Mouse (Mus musculus): Measurements from ENCODE around the gene Bcas3. TPM values are rescaled to one million over a fixed set of nuclear protein-coding genes. Genes with fewer than 3 reads are reported as not detected.

Gene Bcas3
- total RNA-seq, 2 experiments from 2014 or later, result 58.3 to 59.5 TPM

DNA sequence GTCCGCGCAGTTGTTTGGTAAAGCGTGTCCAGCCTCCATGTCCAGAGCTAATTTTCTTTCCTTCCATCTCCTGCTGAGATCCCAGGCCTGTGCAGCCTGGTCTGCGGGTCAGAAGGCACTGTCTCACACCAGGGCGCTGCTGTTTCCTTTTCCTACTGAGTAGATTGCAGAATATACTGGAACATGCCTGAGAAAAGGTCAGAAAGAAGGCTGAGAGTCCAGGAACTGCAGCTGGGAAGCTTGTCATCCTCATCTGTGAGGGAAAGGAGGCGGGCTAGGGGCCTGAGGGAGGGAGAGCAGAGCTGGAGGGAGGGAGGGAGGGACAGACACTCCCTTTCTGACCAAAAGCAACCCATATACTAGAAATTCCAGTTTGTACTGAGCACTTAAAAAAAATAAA is 170.7 kb downstream of the Bcas3 start:
- no peak for DNase-seq (ENCODE audit: low spot score in 2 of 2)
- intact Hi-C loops (cut with DNase I), result no loop called here

DNA sequence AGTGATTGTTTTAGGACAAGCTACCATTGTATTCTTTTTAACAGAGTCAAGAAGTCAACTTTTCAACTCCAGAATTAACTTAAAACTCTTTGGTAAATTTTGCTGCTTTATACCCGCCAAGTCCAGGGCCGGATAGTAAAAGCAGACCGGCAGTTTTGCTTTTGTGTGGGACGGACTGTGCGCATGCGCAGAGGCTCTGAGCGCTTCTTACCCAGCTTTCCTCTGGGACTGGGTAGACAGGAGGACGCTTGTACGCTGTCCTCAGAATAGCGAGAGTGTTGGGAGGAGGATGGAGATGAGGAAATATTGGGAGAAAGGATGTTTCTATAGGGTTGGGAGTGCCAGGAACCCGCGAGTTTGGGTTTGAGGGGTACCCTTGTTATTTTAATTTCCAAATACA is 171.2 kb downstream of the Bcas3 start:
- intact Hi-C loops (cut with DNase I), result no loop called here
- DNase-seq (ENCODE audit: low spot score in 2 of 2), result peak; percentile 66 to 75

DNA sequence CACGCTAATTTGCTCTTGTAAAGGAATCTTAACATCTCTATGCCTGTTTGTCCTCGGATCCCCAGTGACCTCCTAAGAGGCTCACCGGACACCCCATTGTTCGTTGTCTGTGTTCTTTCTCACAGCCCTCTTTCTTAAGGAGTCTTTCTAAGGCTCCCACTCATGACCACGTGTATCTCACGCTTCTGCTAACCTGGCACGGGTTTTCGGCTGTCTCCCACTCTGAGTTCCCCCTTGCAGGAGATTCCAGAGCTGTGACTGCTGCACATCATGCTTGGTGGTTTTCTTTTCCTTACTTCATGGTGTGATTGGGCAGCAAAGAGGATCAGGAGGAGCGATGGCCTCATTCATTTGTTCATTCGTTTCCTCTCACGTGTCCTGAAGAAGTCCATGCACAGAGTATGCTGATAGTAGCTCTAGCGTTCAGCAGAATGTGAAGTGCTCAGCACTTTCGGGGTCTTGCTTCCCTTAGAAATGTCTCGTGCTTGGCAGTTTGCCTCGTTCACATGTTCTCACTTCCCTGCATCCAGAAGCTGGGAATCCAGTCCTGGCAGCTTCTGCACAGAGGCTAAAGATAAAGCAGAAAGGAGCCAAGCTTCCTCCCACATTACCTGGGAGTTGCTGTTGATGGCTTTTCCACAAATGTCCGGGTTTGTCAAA is 172.0 kb downstream of the Bcas3 start:
- peak; percentile 59 to 66 for DNase-seq (ENCODE audit: low spot score in 2 of 2)
- intact Hi-C loops (cut with DNase I), result no loop called here

DNA sequence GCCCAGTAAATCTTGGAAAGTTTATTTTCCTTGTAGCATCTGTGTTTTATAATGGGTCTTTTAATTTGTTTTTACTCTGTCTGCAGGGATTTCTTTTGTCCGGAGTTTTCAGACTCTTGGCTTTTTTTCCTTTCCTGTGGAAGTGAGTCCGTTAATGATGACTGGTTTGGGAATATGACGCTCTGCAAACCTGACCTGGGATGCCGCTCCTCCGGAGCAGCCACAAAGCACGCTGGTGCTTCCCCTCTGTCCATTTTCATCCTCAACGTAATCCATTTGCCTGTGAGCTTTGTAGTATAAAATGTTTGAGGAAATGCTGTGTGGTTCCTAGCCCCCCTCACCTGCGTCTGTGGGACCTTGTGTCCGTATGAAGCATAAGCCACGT is 172.5 kb downstream of the Bcas3 start:
- intact Hi-C loops (cut with DNase I), result no loop called here
- DNase-seq (ENCODE audit: low spot score in 2 of 2), result no peak

GRCm38 (mm10) chr11:85525979-85526775 is 173.2 kb downstream of the Bcas3 start:
- no peak for DNase-seq (ENCODE audit: low spot score in 2 of 2)
- intact Hi-C loops (cut with DNase I), result no loop called here

DNA sequence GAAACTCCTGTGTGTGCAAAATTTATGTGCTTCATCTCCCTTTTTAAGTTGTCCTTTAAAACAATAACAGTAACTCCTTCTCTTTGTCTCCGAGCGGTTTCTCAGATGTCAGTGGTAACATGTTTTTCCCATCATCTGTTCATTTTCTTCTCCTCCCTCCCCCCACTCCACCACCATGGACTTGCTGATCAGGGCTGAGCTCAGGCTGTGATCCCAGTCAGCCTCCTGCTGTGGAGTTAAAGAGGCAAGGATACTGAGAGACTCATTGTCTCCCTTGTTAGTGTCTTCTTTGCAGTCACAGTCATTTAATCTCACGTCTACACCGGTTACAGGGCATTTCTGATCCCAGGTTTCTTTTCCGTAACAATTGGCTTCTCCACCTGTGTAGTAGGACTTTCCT is 174.3 kb downstream of the Bcas3 start:
- intact Hi-C loops (cut with DNase I), result no loop called here

DNA sequence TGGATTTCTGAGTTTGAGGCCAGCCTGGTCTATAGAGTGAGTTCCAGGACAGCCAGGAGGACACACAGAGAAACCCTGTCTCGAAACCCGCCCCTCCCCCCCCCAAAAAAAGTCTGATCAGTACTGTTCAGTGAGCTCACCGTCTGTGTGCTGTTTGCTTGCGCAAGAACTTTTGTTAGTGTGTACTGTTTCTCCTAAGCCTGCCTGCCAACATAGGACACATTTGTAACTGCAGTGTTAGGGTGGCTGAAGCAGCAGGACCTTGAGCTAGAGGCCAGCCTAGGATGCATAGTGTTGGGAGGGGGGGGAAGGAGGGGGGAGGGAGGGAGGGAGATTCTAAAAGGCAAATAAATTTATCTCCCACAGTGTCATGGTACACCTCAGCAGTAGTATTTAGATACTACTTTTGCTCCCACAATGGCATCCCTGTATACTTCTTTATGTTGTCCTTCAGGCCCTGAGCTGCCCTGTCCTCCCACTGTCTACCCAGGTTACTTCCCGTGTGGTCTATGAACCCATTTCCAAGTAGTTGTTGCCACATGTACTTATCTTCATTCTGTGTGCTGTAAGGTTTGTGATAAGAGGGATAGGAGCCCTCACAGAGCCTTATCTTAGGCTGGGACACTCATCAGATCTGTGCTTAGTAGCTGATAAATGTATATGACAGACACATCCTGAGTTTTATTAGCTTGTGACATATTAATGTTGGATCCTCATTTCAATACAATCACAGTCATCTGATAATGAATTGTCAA is 176.7 kb downstream of the Bcas3 start:
- no peak for DNase-seq (ENCODE audit: low spot score in 2 of 2)
- intact Hi-C loops (cut with DNase I), result no loop called here

More for the DNA sequence above, 174.3 kb downstream of the Bcas3 start:
- DNase-seq (ENCODE audit: low spot score in 2 of 2), result no peak

GRCm38 (mm10) chr11:85540989-85541388 is 188.0 kb downstream of the Bcas3 start:
- intact Hi-C loops (cut with DNase I), result no loop called here

DNA sequence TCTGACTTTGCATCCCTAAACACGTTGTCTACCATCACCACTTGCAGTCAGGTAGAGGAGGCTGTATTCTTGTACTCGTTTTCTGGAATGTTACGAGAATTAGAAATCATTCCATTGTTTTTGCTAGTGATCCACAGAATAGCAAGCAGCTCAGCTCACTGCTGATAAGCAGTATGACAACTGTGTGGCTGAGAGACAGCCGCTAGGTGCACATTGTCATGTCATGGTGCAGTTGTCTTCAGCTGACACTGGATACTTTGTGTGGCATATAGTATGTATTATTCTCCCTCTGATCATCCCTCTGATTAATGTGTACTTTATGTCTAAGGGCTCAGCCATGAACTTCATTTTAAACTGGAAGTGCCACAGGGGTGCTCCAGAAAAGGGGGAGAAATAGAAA is 190.3 kb downstream of the Bcas3 start:
- intact Hi-C loops (cut with DNase I), result no loop called here
- DNase-seq (ENCODE audit: low spot score in 2 of 2), result no peak

More at GRCm38 (mm10) chr11:85540989-85541388, 188.0 kb downstream of the Bcas3 start:
- no peak for DNase-seq (ENCODE audit: low spot score in 2 of 2)

- no peak for DNase-seq (ENCODE audit: low spot score in 2 of 2)
- intact Hi-C loops (cut with DNase I), result no loop called here
Observed at GRCm38 (mm10) chr11:85545602-85546001, 192.6 kb downstream of the Bcas3 start.

DNA sequence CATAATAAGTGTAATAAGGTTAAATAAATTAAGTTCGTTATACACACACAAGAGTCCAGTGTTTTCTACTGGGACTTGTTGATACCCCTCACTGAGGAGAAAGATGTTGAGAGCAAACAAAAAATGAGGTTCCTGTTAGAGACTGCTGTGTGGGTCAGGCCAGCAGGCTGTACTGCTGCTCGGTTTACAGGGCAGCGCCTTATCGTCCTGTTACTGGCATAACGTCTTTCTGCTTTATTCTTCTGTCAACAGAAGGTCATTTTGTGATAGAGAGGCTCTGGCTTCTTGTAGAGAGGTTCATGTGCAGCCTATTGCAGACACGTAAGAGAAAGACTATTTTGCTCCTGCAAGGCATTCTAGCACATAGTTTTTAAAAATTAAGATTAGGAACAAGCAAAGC is 195.0 kb downstream of the Bcas3 start:
- DNase-seq (ENCODE audit: low spot score in 2 of 2), result no peak
- intact Hi-C loops (cut with DNase I), result no loop called here

- DNase-seq (ENCODE audit: low spot score in 2 of 2), result no peak
- intact Hi-C loops (cut with DNase I), result no loop called here
Observed at GRCm38 (mm10) chr11:85549651-85550050, 196.7 kb downstream of the Bcas3 start.

DNA sequence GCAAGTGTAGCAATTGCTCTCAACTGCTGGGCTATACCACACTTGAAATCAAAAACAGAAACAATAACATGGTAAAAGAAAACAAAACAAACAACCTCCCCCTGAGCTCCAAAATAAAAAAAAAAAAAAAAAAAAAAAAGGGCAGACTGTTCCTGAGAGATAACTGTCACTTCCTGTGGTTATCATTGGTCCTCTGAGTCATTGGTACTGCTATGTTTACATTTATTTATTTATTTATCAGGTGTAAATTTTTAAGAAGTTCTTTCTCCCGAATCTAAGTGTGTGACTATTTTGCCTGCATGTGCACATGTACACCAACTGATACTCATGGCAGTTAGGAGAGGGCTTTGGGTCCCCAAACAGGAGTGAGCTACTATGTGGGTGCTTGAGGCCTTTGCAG is 202.1 kb downstream of the Bcas3 start:
- intact Hi-C loops (cut with DNase I), result no loop called here
- DNase-seq (ENCODE audit: low spot score in 2 of 2), result no peak

- intact Hi-C loops (cut with DNase I), result no loop called here
- DNase-seq (ENCODE audit: low spot score in 2 of 2), result no peak
Observed at GRCm38 (mm10) chr11:85555721-85556120, 202.8 kb downstream of the Bcas3 start.

GRCm38 (mm10) chr11:85565068-85565467 is 212.1 kb downstream of the Bcas3 start:
- DNase-seq (ENCODE audit: low spot score in 2 of 2), result no peak
- intact Hi-C loops (cut with DNase I), result no loop called here

DNA sequence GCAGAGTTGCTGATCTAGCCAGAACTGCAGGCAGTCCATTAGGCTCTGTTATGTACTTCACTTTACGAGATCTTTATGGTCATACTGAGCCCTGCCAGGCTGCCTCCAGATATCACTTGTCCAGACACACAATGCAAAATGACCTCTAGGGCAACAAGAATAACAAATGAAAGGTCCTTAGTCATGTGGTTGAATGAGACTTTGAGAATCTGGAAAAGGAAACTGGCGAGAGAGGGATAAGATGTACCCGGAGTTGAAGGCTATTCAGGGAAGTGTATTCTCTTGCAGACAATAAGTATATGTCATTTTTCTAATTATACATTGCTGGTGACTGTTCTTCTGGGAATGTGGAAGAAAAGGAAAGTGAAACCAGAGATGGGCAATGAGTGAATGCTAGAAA is 218.1 kb downstream of the Bcas3 start:
- DNase-seq (ENCODE audit: low spot score in 2 of 2), result no peak
- intact Hi-C loops (cut with DNase I), result no loop called here

GRCm38 (mm10) chr11:85571936-85572335 is 219.0 kb downstream of the Bcas3 start:
- no peak for DNase-seq (ENCODE audit: low spot score in 2 of 2)
- intact Hi-C loops (cut with DNase I), result no loop called here

- no peak for DNase-seq (ENCODE audit: low spot score in 2 of 2)
- intact Hi-C loops (cut with DNase I), result no loop called here
Observed at GRCm38 (mm10) chr11:85572590-85572989, 219.6 kb downstream of the Bcas3 start.

GRCm38 (mm10) chr11:85574496-85574895 is 221.5 kb downstream of the Bcas3 start:
- intact Hi-C loops (cut with DNase I), result no loop called here

More at GRCm38 (mm10) chr11:85574496-85574895, 221.5 kb downstream of the Bcas3 start:
- DNase-seq (ENCODE audit: low spot score in 2 of 2), result no peak

All from left cerebral cortex, postnatal 14 days (tissue).